ENCODE assay signal across 14 mouse cellular contexts in genomic region chr5:65454771-65455170, GRCm38 (mm10). TPM values are rescaled to one million over a fixed set of nuclear protein-coding genes. Genes with fewer than 3 reads are reported as not detected.
A peak's percentile ranks its signal among the peaks of the same experiment; 100 is the strongest.
DNase-seq lines count a peak whose midpoint lies in the region; ATAC-seq lines count a peak whose summit lies in the region.
"Had no signal": no experiment of that assay in that cellular context is flagged by ENCODE, and none has a peak within 500 bp of the region (broad histone marks: within the 10 kb centered on the region; RNA-seq: fewer than 3 reads in every experiment).

No protein-coding gene starts in this region.

- no peak overlapping the region for H3K4me2 ChIP-seq in heart, embryonic 16.5 days (ENCODE audit: low read depth, low read length)
- H3K4me2 ChIP-seq: limb, embryonic 13.5 days had no signal

- no peaks in the 10 kb centered on the region for H3K27me3 ChIP-seq in heart, embryonic 16.5 days (ENCODE audit: control insufficient read depth, insufficient read depth, low read length)
- H3K27me3 ChIP-seq: limb, embryonic 13.5 days had no signal

- H3K27ac ChIP-seq in heart, embryonic 16.5 days (ENCODE audit: low read length) = peak overlapping the region; percentile 59
- H3K27ac ChIP-seq: forebrain, embryonic 10.5 days; macrophage had no signal

- H3K4me3 ChIP-seq in heart, embryonic 16.5 days (ENCODE audit: low read length) = no peak overlapping the region
- H3K4me3 ChIP-seq: forebrain, embryonic 10.5 days; limb, embryonic 13.5 days had no signal

- intact Hi-C loops in gastrocnemius, postnatal 14 days (cut with DNase I; ENCODE audit: low total_unique reads) = no loop called here
- intact Hi-C loops in left cerebral cortex, postnatal 25 days (cut with DNase I) = no loop called here

- peaks cover 37% of the 10 kb centered on the region for H3K4me1 ChIP-seq in heart, embryonic 16.5 days (ENCODE audit: control insufficient read depth, insufficient read depth, low read length)

- H3K9ac ChIP-seq in heart, embryonic 16.5 days (ENCODE audit: low read length) = no peak overlapping the region
- H3K9ac ChIP-seq: limb, embryonic 13.5 days had no signal

- H3K36me3 ChIP-seq in heart, embryonic 16.5 days (ENCODE audit: control insufficient read depth, insufficient read depth) = peaks cover 12% of the 10 kb centered on the region; the same call in 1 of the 2 replicates

- no peak for ATAC-seq in heart, embryonic 16.5 days (replicated peaks; ENCODE audit: extremely low read depth, insufficient read depth, low FRiP score)
- ATAC-seq in monocyte, adult 5-6 weeks (replicated peaks; ENCODE audit: insufficient number of reproducible peaks, low FRiP score, low TSS enrichment, poor library complexity, severe bottlenecking) = no peak
- ATAC-seq: activated CD4-positive, CD25-positive, alpha-beta regulatory T cell, adult 4 months had no signal

- WGBS in heart, embryonic 16.5 days = 30% methylated on average over 5 of the region's 5 CpGs

- no peaks in the 10 kb centered on the region for H3K9me3 ChIP-seq in heart, embryonic 16.5 days (replicated peaks; ENCODE audit: control insufficient read depth, low read length)
- H3K9me3 ChIP-seq: forebrain, embryonic 10.5 days; limb, embryonic 13.5 days had no signal

- DNase-seq in urinary bladder, postnatal 36 days (ENCODE audit: low spot score in 2 of 2) = peak; percentile 65 to 72
- no peak for DNase-seq in urinary bladder, postnatal 25 days (ENCODE audit: low spot score)
- peak; percentile 30 for DNase-seq in gastrocnemius, postnatal 14 days
- no peak for DNase-seq in MN1 (ENCODE audit: low spot score)
- DNase-seq in left cerebral cortex, postnatal 25 days (ENCODE audit: low spot score in 2 of 2) = no peak
- DNase-seq: cerebellum, adult 18-20 months; kidney, adult 18-20 months; layer of hippocampus, adult 9-11 months had no signal

RNA-seq across cellular contexts. Expression of gene Ugdh, which starts 19.0 kb away (rescaled TPM):
- total RNA-seq in gastrocnemius, postnatal 14 days (2021) = 10 to 100 TPM; 12.0 to 14.4 TPM
- polyA plus RNA-seq in heart, embryonic 16.5 days (2015; fragmentation: Nextera tagmentation; extraction: Ambion mirVana) = 58.9 and 65.3 TPM in 2 replicates
- total RNA-seq in monocyte, adult 5-6 weeks (2017) = 25.5 to 55.3 TPM (median 29.2 TPM) in 3 replicates
- total RNA-seq in left cerebral cortex, postnatal 25 days (2021) = 10 to 100 TPM; 23.9 to 29.7 TPM

RNA-seq across cellular contexts. Expression of gene Gm43552, which starts 37.9 kb away (rescaled TPM):
- total RNA-seq in gastrocnemius, postnatal 14 days (2021) = 1 to 10 TPM in 1 of 2 experiments, not detected in 1; 3.1 TPM
- polyA plus RNA-seq in heart, embryonic 16.5 days (2015; fragmentation: Nextera tagmentation; extraction: Ambion mirVana) = 0.91 and 2.3 TPM in 2 replicates
- total RNA-seq in monocyte, adult 5-6 weeks (2017) = not detected in 3 replicates
- not detected for total RNA-seq in left cerebral cortex, postnatal 25 days (2021)
- polyA plus RNA-seq: activated CD4-positive, CD25-positive, alpha-beta regulatory T cell, adult 4 months; forebrain, embryonic 10.5 days; limb, embryonic 13.5 days; macrophage had no signal

Comparison
In these comparisons a context has a peak if more than half of its experiments do, and no peak if none do; other contexts are left out.
1. DNase-seq: peak in urinary bladder, postnatal 36 days (2 of 2) and gastrocnemius, postnatal 14 days (single experiment); none in urinary bladder, postnatal 25 days (single experiment), MN1 (single experiment) and left cerebral cortex, postnatal 25 days (0 of 2).